Mouse (Mus musculus) neural tube, postnatal 0 days (tissue): ENCODE results near the gene Atp13a4. TPM values are rescaled to one million over a fixed set of nuclear protein-coding genes. Genes with fewer than 3 reads are reported as not detected.

Source experiments
- polyA plus RNA-seq: library from polyadenylated mRNA; unstranded; fragments of >200 nt; fragmentation: Nextera tagmentation; extraction: Ambion mirVana; gene quantifications from 2 replicates; pipeline ENCODE4 v1.2.1, GENCODE M21; 2015

Atp13a4 gene
- 2.9 and 4.1 TPM in 2 replicates for polyA plus RNA-seq

DNA sequence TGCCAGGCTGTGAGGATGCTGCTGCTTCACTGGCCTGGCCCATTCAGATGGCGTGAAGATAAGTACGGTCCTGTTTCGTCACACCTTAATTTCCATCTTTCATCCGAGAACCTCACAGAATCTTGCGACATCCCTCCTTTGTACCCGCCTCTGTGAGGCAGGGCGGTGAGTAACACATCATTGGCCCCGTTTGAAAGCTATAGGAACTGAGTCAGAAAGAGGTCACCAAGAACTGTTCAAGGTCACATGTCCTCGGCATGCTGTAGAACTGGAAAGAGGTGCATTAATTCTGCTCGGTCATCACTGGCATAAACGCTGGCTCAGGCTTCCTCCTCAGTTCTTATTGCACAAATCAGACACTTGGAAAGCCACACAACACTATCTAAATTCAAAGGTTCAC lies at the start of gene Atp13a4:
Atp13a4 (minus strand) TSS at position 36 of the 400 bp plus-strand sequence.

GRCm38 (mm10) chr16:29579167-29579786 lies 34.6 kb upstream of the Atp13a4 start, which contains the start of gene Opa1:
Gene Opa1 (plus strand): TSS chr16:29579334.

GRCm38 (mm10) chr16:29378458-29378857 lies 166.2 kb downstream of the Atp13a4 start, which contains the start of gene Atp13a5:
Gene Atp13a5 (minus strand): TSS chr16:29378732.

Other genes with a start within 250 kb of the Atp13a4 start
- gene Atp13a5, start 166.1 kb downstream of the Atp13a4 start, polyA plus RNA-seq, result 7.8 and 9.9 TPM in 2 replicates
- gene Opa1, start 34.5 kb upstream of the Atp13a4 start, polyA plus RNA-seq, result 32.5 and 35.2 TPM in 2 replicates